Mouse (Mus musculus) small intestine, adult 2 months (tissue): ENCODE measurements around the gene Asna1. TPM values are rescaled to one million over a fixed set of nuclear protein-coding genes. Genes with fewer than 3 reads are reported as not detected.

Source experiments
- H3K27ac ChIP-seq: fragments of 200-500 bp; 2 replicates; pipeline ENCODE4 v1.5.1; 2012; ENCODE audit warnings: low read depth, low read length, control low read depth, inconsistent platforms; ENCODE audit not compliant: insufficient read depth
- H3K27me3 ChIP-seq: fragments of 200-500 bp; 2 replicates; pipeline ENCODE4 v1.6.1; 2012; ENCODE audit warnings: mild to moderate bottlenecking, moderate library complexity, low read length, inconsistent platforms; ENCODE audit not compliant: control insufficient read depth, insufficient read depth
- H3K36me3 ChIP-seq: fragments of 200-500 bp; 2 replicates; pipeline ENCODE4 v1.6.1; 2012; ENCODE audit warnings: mild to moderate bottlenecking, low read length, control low read depth, inconsistent platforms; ENCODE audit not compliant: control insufficient read depth, insufficient read depth
- H3K4me1 ChIP-seq: fragments of 200-500 bp; 2 replicates; pipeline ENCODE4 v1.6.1; 2012; ENCODE audit warnings: low read length, inconsistent platforms, mixed read lengths; ENCODE audit not compliant: control insufficient read depth, insufficient read depth, insufficient read length
- H3K4me3 ChIP-seq: fragments of 200-500 bp; 2 replicates; pipeline ENCODE4 v1.5.1; 2012; ENCODE audit warnings: low read depth, mild to moderate bottlenecking, control low read depth, inconsistent platforms, low read length, moderate library complexity
- CTCF ChIP-seq: fragments of 200-500 bp; IDR thresholded peaks from 2 replicates; pipeline ENCODE4 v1.5.1; 2012; ENCODE audit warnings: low read depth, mild to moderate bottlenecking, control low read depth, inconsistent platforms, low read length, moderate library complexity, mixed read lengths; ENCODE audit not compliant: insufficient replicate concordance, insufficient read length; ENCODE audit errors: extremely low read depth
- POLR2A ChIP-seq: fragments of 200-500 bp; IDR thresholded peaks from 2 replicates; pipeline ENCODE4 v1.6.1; 2012; ENCODE audit warnings: low read depth, mild to moderate bottlenecking, control low read depth, inconsistent platforms, low read length, moderate library complexity
- WGBS: fragments of 180-500 bp; shearing (Covaris S2); methylation state at CpG from one replicate; pipeline ENCODE4 v1.1.7; 2018; 5-methylcytosine and 5-hydroxymethylcytosine counted together
- polyA plus RNA-seq: library from polyadenylated mRNA; depleted of rRNA; stranded (reverse); fragments of >200 nt; gene quantifications from 2 replicates; pipeline ENCODE4 v1.2.3, GENCODE M21; 2012

The Asna1 gene
- polyA plus RNA-seq, 1 experiment = 128 TPM

DNA sequence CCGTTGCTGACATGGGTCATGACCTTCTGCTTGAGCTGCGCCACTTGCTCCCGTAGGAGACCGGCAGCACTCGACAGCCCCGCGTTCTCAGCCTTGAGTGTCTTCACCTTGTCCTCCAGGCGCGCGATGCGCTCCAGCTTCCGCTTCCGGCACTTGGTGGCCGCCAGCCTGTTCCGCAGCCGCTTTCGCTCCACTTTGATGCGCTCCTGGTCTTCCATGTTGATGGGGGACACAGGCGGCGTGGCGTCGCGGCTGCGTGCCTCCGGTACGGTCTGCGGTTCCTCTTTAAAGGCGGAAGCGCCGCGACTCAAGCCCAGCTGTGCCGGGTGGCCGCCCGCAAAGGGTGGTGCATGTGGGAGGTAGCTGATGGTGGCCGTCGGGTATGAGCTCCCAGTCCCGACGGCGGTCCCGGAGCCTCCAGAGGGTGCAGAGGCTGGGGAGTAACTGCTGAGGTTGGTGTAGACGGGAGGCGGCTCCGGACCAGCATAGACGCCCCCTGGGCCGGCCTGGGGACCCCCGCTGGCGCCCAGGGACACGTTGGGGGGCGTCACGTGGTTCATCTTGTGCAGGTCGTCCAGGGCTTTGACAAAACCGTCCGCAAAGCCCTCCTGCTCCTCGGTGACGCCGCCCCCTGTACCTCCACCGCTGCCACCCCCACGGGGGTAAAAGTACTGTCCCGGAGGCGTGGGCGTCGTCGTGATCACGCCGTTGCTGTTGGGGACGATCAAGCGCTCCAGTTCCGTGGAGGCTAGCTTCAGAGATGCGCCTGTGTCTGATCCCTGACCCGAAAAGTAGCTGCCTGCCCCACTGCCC, 47.4 kb downstream of the Asna1 start:
- Histone ChIP-seq H3K4me1 (peaks cover 29% of the 10 kb centered on the region), H3K27ac (peak overlapping the region; percentile 94), H3K4me3 (peak overlapping the region; percentile 92), H3K36me3 (0 out of 2 replicates have a peak, but pooled peaks cover 4% of the 10 kb centered on the region), H3K27me3 (no peaks in the 10 kb centered on the region)
- TF ChIP-seq CTCF (no peak), POLR2A (peak; percentile 33; the same call in 1 of the 2 replicates)
- WGBS = under 1% methylated on average over 70 of the region's 70 CpGs

DNA sequence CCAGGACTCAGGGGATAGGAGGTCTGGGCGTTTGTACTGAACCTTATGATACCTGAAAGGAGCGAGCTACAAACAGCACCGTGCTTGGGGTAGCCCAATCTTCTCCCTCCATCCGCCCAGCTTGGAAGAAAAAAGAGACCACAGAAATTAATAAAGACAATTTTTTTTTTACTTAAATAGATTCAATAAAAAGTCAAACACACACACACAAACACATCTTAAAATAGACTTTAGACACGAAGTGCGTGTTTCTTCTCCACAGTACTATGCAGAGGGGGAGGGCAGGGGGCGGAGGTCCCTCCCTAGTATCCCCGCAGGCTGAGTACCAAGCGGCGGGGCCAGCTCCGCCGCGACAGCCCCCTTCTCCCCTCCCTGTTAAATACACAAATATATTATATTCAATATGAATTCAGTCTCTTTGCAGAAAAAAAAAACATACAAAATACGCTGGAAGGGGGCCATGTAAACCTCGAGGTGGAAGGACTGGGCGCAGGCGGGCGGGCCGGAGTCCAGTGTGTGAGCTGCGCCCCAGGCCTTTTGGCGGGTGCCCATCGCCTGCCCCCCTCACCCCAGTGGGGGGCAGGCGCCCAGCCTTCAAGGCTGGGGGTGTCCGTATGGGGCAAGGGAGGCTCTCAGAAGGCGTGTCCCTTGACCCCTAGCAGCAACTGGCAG, 48.2 kb downstream of the Asna1 start:
- Histone ChIP-seq H3K4me1 (peaks cover 21% of the 10 kb centered on the region), H3K36me3 (peaks cover 4% of the 10 kb centered on the region; the same call in 1 of the 2 replicates), H3K27me3 (no peaks in the 10 kb centered on the region), H3K27ac (peak overlapping the region; percentile 94), H3K4me3 (peak overlapping the region; percentile 92)
- TF ChIP-seq POLR2A = no peak
- TF ChIP-seq CTCF = no peak
- WGBS = 1% methylated on average over 25 of the region's 25 CpGs

DNA sequence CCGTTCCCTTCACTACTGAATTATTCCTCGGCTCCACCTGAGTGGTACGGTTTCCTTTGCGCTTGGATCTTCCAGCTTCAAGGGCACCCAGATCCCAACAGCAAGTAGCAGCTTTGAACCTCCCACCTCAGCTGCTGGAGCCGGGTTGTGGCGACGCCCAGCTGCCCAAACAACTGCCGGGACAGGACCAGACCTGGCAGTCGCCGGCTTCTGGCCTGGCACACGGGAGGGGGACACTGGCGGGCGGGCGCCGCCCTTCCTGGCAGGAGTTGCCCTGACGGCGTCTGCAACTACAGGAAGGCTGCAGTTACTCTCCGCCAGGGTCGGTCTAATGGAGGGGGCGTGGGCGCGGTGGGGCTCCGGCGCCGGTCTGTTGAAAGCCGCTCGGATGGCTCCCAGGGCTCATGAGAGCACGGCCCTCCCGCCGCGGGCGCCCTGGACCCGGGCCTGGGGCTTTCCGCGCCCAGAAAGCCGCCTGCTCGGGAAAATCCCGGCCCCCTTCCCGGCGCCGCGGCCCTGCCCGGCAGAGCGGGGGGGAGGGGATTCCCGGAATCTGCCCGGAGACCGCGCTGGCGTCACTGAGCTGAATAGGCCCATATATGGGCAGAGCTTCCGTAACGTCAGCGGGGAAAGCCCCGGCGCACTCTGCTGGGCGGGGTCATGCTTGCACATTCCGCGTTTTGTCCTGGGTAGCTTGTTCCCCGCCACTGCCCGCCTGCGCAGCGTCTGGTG, 48.9 kb downstream of the Asna1 start:
- under 1% methylated on average over 61 of the region's 61 CpGs for WGBS
- H3K4me3 ChIP-seq = peak overlapping the region; percentile 92
- no peaks in the 10 kb centered on the region for H3K27me3 ChIP-seq
- TF ChIP-seq POLR2A (peak; percentile 86), CTCF (no peak)
- peak overlapping the region; percentile 94 for H3K27ac ChIP-seq
- peaks cover 16% of the 10 kb centered on the region for H3K4me1 ChIP-seq
- H3K36me3 ChIP-seq = peaks cover 8% of the 10 kb centered on the region

DNA sequence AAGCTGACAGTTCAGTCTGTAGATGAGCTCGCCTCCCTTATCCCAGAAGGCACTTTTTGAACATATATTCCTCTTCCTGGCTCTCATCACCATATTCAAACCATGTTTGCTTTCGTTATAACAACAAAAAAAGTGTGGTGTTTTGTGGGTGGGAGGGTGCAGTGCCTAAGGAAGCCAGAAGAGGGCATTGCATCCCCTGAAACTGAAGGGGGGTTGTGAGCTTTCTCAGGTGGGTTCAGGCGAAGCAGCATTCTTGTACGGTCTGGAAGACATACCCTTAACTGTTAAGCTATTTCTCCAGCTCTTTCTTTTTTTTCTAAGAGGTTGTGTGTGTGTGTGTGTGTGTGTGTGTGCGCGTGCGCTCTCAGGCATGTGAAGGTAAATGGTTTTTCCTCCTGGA, 49.6 kb downstream of the Asna1 start:
- peaks cover 11% of the 10 kb centered on the region for H3K36me3 ChIP-seq
- H3K4me3 ChIP-seq = peak overlapping the region; percentile 92; the same call in 1 of the 2 replicates

DNA sequence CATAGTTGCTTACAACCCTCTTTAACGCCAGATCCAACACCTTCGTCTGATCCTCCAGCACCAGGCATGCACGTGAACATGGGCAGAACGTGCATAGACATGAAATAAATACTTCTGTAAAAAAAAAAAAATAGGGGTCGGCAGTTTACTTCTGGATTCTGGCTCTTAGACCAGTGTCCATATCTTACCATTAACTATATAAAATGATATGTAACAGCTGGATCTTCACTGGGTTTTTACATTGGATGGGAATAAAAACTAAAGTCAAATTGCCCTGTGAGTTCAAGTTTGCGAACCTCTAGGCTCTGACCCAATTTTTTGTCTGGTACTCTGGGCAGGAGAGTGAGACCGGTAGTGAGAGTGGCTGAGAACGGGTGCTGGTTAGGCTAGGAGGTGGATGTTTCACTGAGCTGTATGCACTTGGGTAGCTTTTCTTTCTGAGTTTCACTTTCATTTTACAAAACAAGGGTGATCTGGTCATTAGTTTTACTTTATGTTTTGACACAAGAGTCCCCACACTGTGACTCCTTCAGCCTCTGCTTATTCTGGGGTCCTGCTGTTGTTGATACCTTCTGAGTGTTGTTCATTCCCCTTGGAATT, 50.4 kb downstream of the Asna1 start:
- peak; percentile 3; the same call in 1 of the 2 replicates for TF ChIP-seq CTCF
- TF ChIP-seq POLR2A = no peak
- Histone ChIP-seq H3K27ac (peak overlapping the region; percentile 94), H3K4me3 (no peak overlapping the region), H3K36me3 (peaks cover 11% of the 10 kb centered on the region), H3K4me1 (peaks cover 11% of the 10 kb centered on the region), H3K27me3 (no peaks in the 10 kb centered on the region)
- 63% methylated on average over 8 of the region's 8 CpGs for WGBS

More for the DNA sequence above, 49.6 kb downstream of the Asna1 start:
- 28% methylated on average over 7 of the region's 7 CpGs for WGBS
- H3K27me3 ChIP-seq = no peaks in the 10 kb centered on the region
- peaks cover 9% of the 10 kb centered on the region for H3K4me1 ChIP-seq
- H3K27ac ChIP-seq = peak overlapping the region; percentile 94
- peak; percentile 90; the same call in 1 of the 2 replicates for TF ChIP-seq CTCF
- no peak for TF ChIP-seq POLR2A

DNA sequence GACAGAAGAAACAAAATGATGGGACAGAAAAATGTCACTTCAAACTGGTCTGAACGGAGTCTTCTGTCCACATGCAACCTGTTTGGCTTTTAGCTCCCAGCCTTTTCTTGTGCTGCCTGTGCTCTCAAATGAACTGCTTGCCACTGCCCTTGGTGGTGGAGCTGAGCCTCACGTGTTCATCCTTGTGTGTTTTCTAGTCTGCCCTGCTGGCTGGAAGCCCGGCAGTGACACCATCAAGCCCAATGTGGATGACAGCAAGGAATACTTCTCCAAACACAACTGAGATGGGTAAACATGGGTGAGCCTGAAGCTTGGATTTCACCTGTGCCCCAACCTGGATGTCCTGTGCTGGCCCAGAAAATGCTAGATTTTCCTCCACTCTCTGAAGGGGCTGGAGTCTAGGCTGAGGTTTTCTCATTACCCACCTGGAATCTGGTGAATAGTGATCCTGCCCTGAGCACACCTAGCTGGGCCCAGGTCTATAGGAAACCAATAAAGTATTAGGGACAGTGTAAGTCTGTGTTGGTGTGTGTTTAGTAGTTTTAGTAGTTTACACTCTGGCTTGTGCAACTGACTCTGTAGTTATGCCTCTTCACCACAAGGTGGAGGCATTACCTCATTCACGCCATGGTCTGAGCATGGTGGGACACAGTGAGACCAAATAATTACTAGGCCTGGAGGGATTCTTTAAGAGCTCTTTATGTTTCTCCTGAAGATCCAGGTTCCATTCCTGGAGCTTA, 51.1 kb downstream of the Asna1 start:
- Histone ChIP-seq H3K36me3 (peaks cover 11% of the 10 kb centered on the region), H3K4me3 (no peak overlapping the region), H3K27me3 (no peaks in the 10 kb centered on the region), H3K4me1 (peaks cover 8% of the 10 kb centered on the region), H3K27ac (no peak overlapping the region)
- TF ChIP-seq POLR2A = no peak
- peak; percentile 4; the same call in 1 of the 2 replicates for TF ChIP-seq CTCF
- WGBS = 58% methylated on average over 4 of the region's 4 CpGs
